Mouse (Mus musculus) embryo, embryonic 9.5 days (tissue): ENCODE data around the gene Fam81a.
A peak's percentile ranks its signal among the peaks of the same experiment; 100 is the strongest.

Source experiments
- DNase-seq: peaks from one replicate; pipeline ENCODE4 v3.0.0-alpha.2; 2017; ENCODE audit errors: extremely low spot score

Fam81a gene

DNA sequence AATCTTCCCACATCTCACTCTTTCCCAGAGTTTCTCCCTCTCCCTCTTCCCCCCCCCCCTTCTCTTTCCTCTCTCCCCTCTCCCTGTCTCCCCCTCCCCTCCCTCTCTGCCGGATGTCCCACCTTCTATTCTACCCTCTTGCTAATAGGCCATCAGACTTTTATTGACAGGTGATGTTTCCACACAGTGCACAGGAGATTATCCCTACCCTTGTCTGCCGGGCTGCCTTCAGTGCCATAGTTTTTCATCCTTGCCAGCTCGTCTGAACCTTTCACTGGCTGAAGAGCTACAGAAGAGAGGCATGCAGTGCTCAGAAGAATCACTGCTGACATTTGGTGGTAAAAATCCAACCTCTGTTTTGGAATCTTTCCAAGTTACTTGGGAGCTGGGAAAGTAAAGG lies 88.9 kb downstream of the Fam81a start:
- DNase-seq: no peak

DNA sequence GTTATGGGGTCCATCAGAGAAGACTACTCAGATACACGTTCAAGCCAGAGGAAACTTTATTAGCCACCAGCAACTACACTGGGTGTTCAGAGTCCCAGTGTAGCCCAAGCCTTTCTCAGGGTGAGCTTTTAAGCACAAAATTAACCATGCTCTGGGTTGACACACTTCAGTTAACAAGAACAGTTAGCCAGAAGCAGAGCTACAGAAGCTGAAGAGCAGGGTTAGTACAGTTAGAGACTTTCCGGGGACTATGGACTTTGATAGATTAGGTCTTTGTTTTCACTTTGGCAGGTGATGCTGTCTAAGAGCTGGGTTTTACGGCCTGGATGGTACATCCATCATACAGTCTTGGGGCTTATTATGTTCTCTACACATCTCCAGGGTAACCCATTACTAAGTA lies 89.6 kb downstream of the Fam81a start:
- no peak for DNase-seq

DNA sequence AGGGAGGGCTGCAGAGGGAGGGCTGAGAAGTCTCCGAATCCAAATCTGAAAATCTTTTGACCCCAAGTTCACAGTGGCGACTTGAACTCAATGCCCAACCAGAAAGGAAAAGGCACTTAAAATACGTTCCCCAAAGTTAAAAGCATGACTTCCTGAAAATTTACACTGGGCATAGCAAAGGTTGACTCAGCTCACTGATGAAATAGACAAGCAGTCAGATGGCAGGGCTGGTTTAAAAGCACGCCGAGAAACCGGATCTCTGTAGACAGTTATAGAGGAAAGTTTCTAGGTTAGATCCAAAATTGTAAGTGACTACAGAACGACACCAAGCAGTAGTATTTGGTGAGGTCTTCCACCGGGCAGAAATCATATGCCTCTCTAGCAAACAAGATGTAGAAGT lies 92.5 kb downstream of the Fam81a start:
- no peak for DNase-seq

DNA sequence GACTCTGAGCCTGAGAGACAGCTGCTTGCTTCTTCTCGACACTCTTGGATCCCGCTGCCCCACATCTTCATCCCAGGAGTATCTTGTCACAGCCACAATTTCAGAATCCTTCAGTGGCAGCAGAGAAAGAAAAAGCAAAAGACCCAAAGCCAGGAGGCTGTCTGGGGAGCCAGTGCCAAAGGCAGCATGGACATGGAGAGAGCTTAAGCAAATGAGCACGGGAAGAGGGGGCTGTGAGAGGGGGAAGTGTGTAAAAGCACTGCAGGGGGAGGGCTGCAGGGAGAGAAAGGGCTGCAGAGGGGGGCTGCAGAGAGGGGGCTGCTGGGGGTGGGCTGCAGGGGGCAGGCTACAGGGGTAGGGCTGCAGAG lies 93.0 kb downstream of the Fam81a start:
- peak; percentile 19 for DNase-seq

DNA sequence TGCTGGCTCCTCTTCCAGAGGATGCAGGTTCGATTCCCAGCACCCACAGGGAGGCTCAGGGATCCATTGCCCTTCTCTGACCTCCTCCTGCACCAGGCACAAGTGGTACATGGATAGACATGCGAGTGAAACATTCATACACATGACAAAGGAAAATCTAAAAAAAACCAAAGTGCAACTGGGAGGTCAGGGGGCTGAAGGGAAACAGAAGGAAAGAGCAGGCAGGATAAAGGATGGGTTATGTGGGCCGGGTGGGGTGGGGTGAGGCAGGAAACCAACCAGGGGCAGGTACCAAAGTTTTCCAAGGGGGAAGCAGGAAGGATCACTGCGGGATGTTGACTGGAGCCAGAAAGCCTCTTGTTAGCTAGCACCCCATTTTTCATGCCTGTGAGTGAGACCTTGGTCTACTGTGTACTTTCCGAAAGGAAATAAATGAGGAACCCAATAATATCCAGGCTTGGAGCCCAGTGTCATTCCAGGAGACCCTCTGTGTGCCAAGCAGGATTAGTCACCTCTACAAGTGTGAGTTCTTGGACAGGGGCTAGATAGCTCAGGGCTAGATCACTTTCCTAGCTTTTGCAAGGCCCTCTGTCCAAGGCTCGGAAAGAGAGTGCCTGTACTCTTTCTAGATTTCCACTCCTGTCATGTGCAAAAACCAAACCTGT lies 93.5 kb downstream of the Fam81a start:
- DNase-seq: no peak

DNA sequence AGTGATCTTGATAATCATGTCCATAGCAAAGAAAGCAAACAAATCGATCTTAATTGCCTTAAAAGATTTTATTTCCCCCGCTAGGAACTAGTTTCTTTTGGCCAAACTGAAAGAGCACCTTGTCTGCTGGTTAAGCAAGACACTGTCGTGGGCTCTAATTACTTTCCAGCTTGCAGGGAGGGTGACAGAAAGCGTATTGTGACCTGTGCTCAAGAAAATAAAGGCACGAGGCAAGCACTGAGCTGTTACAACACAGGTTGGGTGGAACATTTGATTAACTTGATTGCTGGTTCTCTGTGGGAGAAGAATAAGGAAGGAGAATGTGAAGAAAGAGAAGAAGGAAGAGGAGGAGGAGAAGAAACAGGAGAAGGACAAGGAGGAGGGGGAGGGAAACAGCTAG lies 94.1 kb downstream of the Fam81a start:
- no peak for DNase-seq

DNA sequence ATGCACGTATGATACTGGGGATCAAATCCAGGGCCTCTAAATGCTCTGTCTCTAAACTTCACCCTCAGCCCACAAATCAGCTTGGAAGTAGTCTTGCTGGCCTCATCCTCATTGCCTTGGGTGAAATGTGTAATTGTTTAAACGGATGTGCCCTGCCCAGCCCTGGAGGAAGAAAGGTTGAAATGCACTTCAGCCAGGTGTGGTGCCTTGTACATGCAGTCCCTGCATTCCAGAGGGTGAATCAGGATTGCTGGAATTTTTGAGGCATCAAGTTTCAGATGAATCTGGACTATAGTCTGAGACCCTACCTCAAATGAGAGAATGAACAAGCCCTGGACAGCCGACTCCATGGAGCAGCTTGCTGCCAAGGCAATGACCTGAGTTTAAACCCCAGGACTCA lies 94.5 kb downstream of the Fam81a start:
- DNase-seq: no peak

DNA sequence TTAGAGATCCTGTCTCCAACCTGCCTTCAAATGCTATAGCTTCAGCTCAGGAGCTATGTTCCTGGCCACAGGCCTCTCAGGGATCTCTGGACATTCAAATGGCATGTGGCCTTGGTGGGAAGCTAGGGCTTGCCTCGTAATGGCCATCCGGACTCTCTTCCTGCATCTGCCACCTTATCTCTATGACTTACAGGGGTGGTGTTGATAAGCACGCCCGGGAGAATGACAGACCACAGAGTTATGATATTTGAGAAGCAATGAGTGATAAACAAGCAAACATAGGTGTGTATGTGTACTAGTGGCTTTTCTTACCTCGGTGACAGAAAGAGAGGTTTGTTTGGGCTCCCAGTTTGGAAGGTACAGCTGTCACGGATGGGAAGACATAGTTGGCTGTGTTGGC lies 96.1 kb downstream of the Fam81a start:
- DNase-seq: no peak

DNA sequence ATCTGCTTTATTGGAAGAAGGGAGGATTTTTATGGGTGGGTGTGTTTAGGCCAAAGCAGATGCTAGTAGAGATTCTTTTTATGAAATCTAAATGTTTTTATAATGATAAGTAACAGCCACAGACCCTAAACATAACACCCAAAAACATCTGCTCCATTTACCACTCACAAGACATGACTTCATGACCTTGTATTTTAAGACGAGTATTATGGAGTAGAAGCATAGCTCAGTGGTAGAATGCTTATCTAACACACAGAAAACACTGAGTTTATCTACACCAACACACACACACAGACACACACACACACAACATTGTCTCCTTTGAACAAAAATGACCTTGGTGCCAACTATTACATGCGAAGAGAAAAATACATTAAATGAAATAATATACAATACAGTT lies 97.5 kb downstream of the Fam81a start:
- no peak for DNase-seq

DNA sequence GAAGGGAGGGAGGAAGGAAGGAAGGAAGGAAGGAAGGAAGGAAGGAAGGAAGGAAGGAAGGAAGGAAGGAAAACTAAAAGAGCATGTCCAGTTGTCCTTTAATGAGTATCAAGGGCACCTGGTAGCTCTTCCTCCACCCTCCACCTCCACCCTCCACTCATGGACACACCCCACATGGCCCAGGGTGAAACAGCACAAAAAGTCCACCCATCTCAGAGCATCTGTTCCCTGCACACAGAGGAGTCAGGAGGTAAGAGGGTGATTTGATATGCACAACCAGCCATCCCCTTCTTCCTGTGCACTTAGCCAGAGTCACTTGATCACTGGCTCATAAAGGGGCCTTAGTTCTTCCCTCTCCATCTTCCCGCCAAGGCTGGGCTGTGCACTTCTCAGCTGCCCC lies 99.4 kb downstream of the Fam81a start:
- DNase-seq: no peak

DNA sequence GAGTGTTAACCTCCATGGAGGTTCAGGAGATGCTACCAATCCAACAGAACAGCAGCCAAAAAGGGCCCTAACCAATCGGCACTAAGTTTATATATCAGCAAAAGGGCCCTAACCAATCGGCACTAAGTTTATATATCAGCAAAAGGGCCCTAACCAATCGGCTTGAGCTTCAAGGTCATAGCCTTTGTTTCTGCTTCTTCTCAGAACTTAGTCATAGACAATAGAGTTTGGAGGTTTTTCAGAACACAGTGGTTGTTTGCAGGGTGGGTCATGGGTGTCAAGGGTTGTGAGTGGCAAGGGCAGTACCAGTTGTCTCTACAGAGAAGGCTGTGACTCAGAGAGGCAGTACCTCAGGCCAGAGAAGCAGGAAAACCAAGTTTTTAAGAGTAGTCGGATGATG lies 100.2 kb downstream of the Fam81a start:
- no peak for DNase-seq

DNA sequence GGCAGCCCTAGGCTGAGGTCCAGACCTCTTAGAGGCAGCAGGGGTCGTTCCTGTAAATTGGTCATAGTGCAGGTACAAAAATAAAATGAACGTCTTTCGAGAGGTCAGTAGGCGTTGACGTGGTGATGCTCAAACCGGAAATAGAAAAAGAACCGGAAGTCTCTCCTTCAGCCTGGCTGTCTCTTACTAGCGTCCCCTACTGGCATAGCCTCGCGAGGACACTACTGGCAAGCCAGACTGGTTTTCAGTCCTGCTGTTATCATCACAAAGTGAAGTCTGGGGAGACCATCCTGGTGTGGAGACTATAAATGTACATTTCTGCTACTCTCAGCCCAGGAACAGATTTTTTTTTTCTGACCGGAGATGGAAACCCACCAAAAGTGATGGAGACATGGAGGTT lies 101.8 kb downstream of the Fam81a start:
- DNase-seq: no peak

DNA sequence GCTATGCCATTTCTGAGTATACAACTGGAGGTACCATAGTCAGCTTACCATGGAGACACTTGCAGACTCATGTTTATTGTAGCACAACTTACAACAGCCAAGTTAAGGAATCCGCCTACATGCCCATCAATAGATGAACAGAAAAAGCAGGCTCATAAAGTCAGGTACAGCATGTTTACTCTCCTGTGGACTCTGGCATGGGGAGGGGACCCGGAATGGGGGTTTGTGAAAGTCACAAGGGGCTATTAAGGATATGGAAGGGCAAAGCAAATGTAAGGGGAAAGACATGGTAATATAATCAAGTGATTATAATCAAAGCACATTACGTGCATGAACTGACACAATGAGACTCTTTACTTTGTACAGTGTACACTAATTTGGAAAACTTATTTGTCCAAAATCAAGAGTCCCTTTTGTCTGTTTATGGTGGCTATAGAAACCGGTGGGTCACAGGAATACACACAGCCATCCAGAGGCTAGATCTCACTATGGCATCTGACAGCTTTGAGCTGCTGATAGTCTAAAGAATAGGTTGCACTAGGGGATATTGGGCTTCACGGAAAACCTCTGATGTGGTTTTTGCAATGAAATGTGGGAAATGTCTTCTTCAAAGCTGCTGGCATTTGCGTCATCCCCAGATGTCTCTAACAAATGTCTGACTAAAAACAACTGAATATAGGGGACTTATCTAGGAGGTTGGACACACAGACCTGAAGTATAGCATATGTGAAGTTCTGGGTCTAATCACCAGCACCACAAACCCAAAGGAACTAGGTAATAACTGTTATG lies 102.6 kb downstream of the Fam81a start:
- DNase-seq: no peak
